Mouse (Mus musculus) liver, embryonic 11.5 days (tissue): ENCODE measurements around the gene Klhl29. TPM values are rescaled to one million over a fixed set of nuclear protein-coding genes. Genes with fewer than 3 reads are reported as not detected.

Source experiments
- ATAC-seq: fragments of 200-750 bp; cut with Nextera tagmentation; replicated peaks from 2 replicates; pipeline ENCODE4 v1.8.0; 2017; ENCODE audit warnings: moderate number of reproducible peaks, mild to moderate bottlenecking, moderate TSS enrichment, moderate library complexity; ENCODE audit not compliant: low FRiP score
- DNase-seq: peaks from one replicate; pipeline ENCODE4 v3.0.0-alpha.2; 2017; ENCODE audit warnings: low spot score
- H3K27ac ChIP-seq: fragments of 300-500 bp; sonication (generic); 2 replicates; pipeline ENCODE4 v1.5.1; 2014; ENCODE audit warnings: mild to moderate bottlenecking, low read depth, low read length, control low read depth
- H3K27me3 ChIP-seq: fragments of 300-500 bp; sonication (generic); replicated peaks from 2 replicates; pipeline ENCODE4 v1.6.1; 2014; ENCODE audit warnings: low read length, mixed read lengths; ENCODE audit not compliant: control insufficient read depth, insufficient read depth
- H3K36me3 ChIP-seq: fragments of 300-500 bp; sonication (generic); 2 replicates; pipeline ENCODE4 v1.6.1; 2014; ENCODE audit warnings: mild to moderate bottlenecking, low read length, moderate library complexity, mixed read lengths; ENCODE audit not compliant: control insufficient read depth, insufficient read depth
- H3K4me1 ChIP-seq: fragments of 300-500 bp; sonication (generic); replicated peaks from 2 replicates; pipeline ENCODE4 v1.6.1; 2014; ENCODE audit warnings: low read length, mixed read lengths; ENCODE audit not compliant: control insufficient read depth, insufficient read depth
- H3K4me2 ChIP-seq: fragments of 300-500 bp; sonication (generic); 2 replicates; pipeline ENCODE4 v1.6.1; 2014; ENCODE audit warnings: mild to moderate bottlenecking, control low read depth, moderate library complexity
- H3K4me3 ChIP-seq: fragments of 300-500 bp; sonication (generic); 2 replicates; pipeline ENCODE4 v1.5.1; 2014; ENCODE audit warnings: low read depth, low read length, control low read depth
- H3K9ac ChIP-seq: fragments of 300-500 bp; sonication (generic); 2 replicates; pipeline ENCODE4 v1.6.1; 2014; ENCODE audit warnings: low read depth, low read length, control low read depth
- H3K9me3 ChIP-seq: fragments of 300-500 bp; sonication (generic); 2 replicates; pipeline ENCODE4 v1.6.1; 2016; ENCODE audit warnings: low read length, inconsistent platforms, mixed read lengths; ENCODE audit not compliant: control insufficient read depth
- WGBS: fragments of 180-500 bp; shearing (Covaris S2); extraction: QIAGEN DNeasy Blood & Tissue Kit; methylation state at CpG from one replicate; pipeline ENCODE4 v1.1.7; 2014; 5-methylcytosine and 5-hydroxymethylcytosine counted together
- polyA plus RNA-seq: library from polyadenylated mRNA; unstranded; fragments of >200 nt; fragmentation: Nextera tagmentation; extraction: Ambion mirVana; gene quantifications from 2 replicates; pipeline ENCODE4 v1.2.1, GENCODE M21; 2014

The Klhl29 gene
- polyA plus RNA-seq, 1 experiment from 2014 or later: 0.66 TPM

DNA sequence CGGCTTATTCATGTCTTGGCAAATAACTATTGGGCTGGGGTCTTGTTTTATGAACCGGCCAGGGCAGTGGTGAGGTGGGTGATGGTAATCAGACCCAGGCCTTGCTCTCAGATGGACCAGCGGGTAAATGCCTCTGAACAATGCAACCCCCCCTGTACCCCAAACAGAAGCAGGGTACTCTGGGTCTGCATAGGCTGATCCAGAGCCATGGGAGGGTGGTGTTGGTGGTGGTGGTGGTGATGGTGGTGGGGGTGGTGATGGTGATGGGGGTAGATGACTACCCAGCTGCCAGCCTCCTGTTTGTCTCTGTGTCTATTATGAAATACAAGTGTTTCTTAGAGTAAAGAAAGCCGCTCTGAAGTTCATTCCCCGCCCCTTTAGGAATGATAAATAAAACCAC, 232.3 kb downstream of the Klhl29 start:
- ATAC-seq: no peak
- no peak overlapping the region for H3K9ac ChIP-seq
- no peak for DNase-seq
- no peaks in the 10 kb centered on the region for H3K4me1 ChIP-seq
- H3K36me3 ChIP-seq: no peaks in the 10 kb centered on the region
- 66% methylated on average over 5 of the region's 5 CpGs for whole genome bisulfite sequencing
- H3K27ac ChIP-seq: no peak overlapping the region
- no peak overlapping the region for H3K4me2 ChIP-seq
- H3K27me3 ChIP-seq: no peaks in the 10 kb centered on the region
- H3K9me3 ChIP-seq: no peaks in the 10 kb centered on the region
- no peak overlapping the region for H3K4me3 ChIP-seq

DNA sequence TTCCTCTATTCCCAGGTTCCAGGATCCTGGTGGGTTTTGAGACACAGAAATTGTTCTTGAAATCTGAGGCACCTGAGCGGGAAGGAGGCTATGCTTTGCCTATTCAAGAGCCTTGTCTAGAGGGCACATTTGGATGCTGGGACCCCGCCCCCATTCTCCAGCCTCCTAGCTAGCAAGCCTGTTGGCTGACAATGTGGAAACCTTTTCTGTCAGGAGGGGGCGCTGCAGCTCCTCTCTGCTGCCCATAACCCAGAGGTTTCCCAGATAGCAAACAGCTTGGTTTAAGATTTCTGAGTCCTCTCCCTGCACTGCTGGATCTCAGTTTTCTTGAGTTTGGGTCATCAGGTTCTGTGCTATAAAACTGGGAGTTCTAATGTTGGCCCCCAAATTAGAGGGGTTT, 232.7 kb downstream of the Klhl29 start:
- H3K9me3 ChIP-seq: no peaks in the 10 kb centered on the region
- no peak for ATAC-seq
- peak; percentile 60 for DNase-seq
- no peak overlapping the region for H3K9ac ChIP-seq
- H3K4me3 ChIP-seq: no peak overlapping the region
- WGBS: 16% methylated on average over 3 of the region's 3 CpGs
- H3K36me3 ChIP-seq: no peaks in the 10 kb centered on the region
- H3K27me3 ChIP-seq: no peaks in the 10 kb centered on the region
- no peak overlapping the region for H3K27ac ChIP-seq
- no peaks in the 10 kb centered on the region for H3K4me1 ChIP-seq
- no peak overlapping the region for H3K4me2 ChIP-seq

DNA sequence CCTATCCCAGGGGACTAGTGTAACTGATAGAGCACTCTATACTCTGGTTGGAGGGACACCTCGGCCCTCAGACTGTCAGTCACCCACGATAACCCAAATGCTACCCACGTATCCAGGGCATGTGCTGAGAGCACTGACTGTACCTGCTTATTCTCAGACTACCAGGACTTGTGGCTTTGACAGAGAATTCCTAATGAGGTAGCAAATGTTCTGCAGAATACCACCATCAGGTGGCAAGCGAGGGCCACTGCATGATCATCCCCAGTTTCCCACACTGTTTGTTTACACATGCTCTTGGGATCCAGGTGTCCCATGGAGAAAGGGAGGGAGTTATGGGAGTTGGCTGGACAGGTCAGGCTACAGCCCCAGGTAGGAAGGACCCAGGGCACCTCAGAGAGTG, 234.4 kb downstream of the Klhl29 start:
- Histone ChIP-seq H3K36me3 (no peaks in the 10 kb centered on the region), H3K4me2 (no peak overlapping the region), H3K4me1 (no peaks in the 10 kb centered on the region), H3K9me3 (no peaks in the 10 kb centered on the region), H3K27ac (no peak overlapping the region), H3K9ac (no peak overlapping the region), H3K27me3 (no peaks in the 10 kb centered on the region), H3K4me3 (no peak overlapping the region)
- DNase-seq: no peak
- no peak for ATAC-seq
- WGBS: 47% methylated on average over 4 of the region's 4 CpGs

DNA sequence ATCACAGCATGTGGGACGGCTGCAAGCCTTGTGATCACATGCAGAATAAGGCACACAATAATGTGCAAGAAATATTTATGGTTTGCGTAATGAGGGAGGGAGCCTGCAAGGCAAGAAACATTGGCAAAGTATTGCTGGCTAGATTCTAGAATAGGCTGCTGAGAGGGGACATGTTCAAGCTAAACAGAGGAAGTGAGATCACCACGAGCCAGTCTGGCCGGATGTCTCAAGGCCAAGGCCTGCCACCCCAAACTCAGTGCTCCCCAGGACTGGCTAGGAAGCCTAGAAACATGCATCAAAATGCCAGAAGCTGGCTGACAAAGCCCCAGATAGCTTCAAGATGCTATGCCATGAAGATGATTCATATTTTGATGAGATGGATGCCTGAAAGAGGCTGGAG, 236.2 kb downstream of the Klhl29 start:
- WGBS: 68% methylated on average over 4 of the region's 4 CpGs
- no peak for DNase-seq

GRCm38 (mm10) chr12:5136300-5136699, 239.2 kb downstream of the Klhl29 start:
- H3K4me1 ChIP-seq: no peaks in the 10 kb centered on the region
- DNase-seq (no peak), ATAC-seq (no peak)
- no peaks in the 10 kb centered on the region for H3K9me3 ChIP-seq
- no peak overlapping the region for H3K9ac ChIP-seq
- no peak overlapping the region for H3K4me2 ChIP-seq
- H3K27ac ChIP-seq: no peak overlapping the region
- 25% methylated on average over 4 of the region's 4 CpGs for WGBS
- no peaks in the 10 kb centered on the region for H3K36me3 ChIP-seq
- no peaks in the 10 kb centered on the region for H3K27me3 ChIP-seq
- H3K4me3 ChIP-seq: no peak overlapping the region

More for the DNA sequence above, 236.2 kb downstream of the Klhl29 start:
- Histone ChIP-seq H3K4me3 (no peak overlapping the region), H3K4me2 (no peak overlapping the region), H3K9me3 (no peaks in the 10 kb centered on the region), H3K27me3 (no peaks in the 10 kb centered on the region), H3K4me1 (no peaks in the 10 kb centered on the region), H3K36me3 (no peaks in the 10 kb centered on the region), H3K27ac (no peak overlapping the region), H3K9ac (no peak overlapping the region)
- no peak for ATAC-seq

DNA sequence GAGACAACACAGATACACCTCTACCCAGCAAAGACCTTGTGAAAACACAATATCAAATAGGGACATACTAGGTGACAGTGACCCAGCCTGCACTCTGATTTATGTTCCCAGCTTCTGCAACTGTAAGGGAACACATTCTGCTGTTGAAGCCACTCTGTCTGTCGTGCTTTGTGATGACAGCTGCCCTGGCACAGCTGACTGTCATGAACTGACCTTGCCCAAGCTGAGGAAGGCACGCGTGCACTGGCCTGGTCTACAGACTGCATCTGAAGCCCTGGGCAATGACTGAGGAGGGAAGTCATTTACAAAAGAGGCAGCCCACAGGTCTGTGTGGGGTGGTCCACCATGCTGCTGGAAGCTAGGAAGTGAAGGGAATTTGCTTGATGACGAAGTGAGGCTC, 246.3 kb downstream of the Klhl29 start:
- ATAC-seq: no peak
- WGBS: 81% methylated on average over 4 of the region's 4 CpGs

DNA sequence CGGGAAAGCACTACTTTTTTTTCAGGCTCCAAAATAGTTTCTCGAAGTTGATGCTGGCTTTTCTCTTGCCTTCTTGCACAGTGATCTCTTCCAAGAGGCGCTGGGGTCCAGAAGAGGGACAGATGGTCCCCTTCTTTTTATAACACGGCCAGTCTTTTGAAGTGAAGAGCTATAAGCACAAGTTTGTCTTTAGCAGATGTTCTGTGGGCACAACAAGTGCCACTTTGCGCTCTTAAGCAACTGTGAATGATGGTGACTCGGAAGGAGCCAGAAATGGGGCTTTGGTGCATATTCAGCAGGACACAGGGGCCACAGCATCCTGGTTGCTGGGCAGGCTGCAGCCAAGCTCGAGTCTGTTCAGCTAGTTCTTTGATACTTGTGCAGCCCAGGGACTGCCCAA, 249.6 kb downstream of the Klhl29 start:
- no peak for DNase-seq
- WGBS: 73% methylated on average over 7 of the region's 7 CpGs
- ATAC-seq: no peak
- no peaks in the 10 kb centered on the region for H3K36me3 ChIP-seq
- H3K9ac ChIP-seq: no peak overlapping the region
- H3K27ac ChIP-seq: no peak overlapping the region
- H3K27me3 ChIP-seq: no peaks in the 10 kb centered on the region
- H3K4me3 ChIP-seq: no peak overlapping the region
- H3K9me3 ChIP-seq: no peaks in the 10 kb centered on the region
- H3K4me1 ChIP-seq: no peaks in the 10 kb centered on the region
- H3K4me2 ChIP-seq: no peak overlapping the region

More for the DNA sequence above, 246.3 kb downstream of the Klhl29 start:
- Histone ChIP-seq H3K9me3 (no peaks in the 10 kb centered on the region), H3K4me1 (no peaks in the 10 kb centered on the region), H3K4me3 (no peak overlapping the region), H3K9ac (no peak overlapping the region), H3K36me3 (no peaks in the 10 kb centered on the region), H3K27me3 (no peaks in the 10 kb centered on the region), H3K27ac (no peak overlapping the region), H3K4me2 (no peak overlapping the region)
- no peak for DNase-seq

- no peak for DNase-seq
- H3K4me1 ChIP-seq: peaks cover 4% of the 10 kb centered on the region; the same call in 1 of the 2 replicates
- H3K4me3 ChIP-seq: no peak overlapping the region
- H3K4me2 ChIP-seq: no peak overlapping the region
- no peaks in the 10 kb centered on the region for H3K9me3 ChIP-seq
- H3K27me3 ChIP-seq: no peaks in the 10 kb centered on the region
- no peak overlapping the region for H3K27ac ChIP-seq
- H3K36me3 ChIP-seq: no peaks in the 10 kb centered on the region
- no peak overlapping the region for H3K9ac ChIP-seq
- no peak for ATAC-seq
- 42% methylated on average over 8 of the region's 8 CpGs for WGBS
These were observed 252.5 kb downstream of the Klhl29 start for GRCm38 (mm10) chr12:5122972-5123371.

- Histone ChIP-seq H3K9ac (no peak overlapping the region), H3K4me3 (no peak overlapping the region), H3K4me2 (peak overlapping the region; percentile 55), H3K27me3 (no peaks in the 10 kb centered on the region), H3K9me3 (no peaks in the 10 kb centered on the region), H3K27ac (no peak overlapping the region), H3K4me1 (peaks cover 4% of the 10 kb centered on the region; the same call in 1 of the 2 replicates), H3K36me3 (no peaks in the 10 kb centered on the region)
- no peak for ATAC-seq
- WGBS: 49% methylated on average over 6 of the region's 6 CpGs
- DNase-seq: no peak
These were observed 255.2 kb downstream of the Klhl29 start for GRCm38 (mm10) chr12:5120249-5120648.
